Mouse (Mus musculus) liver, embryonic 14.5 days (tissue): ENCODE measurements around the gene Itgb3. TPM values are rescaled to one million over a fixed set of nuclear protein-coding genes. Genes with fewer than 3 reads are reported as not detected.

Experiments used
- ATAC-seq: fragments of 200-750 bp; cut with Nextera tagmentation; 2 replicates; pipeline ENCODE4 v1.8.0; 2017; ENCODE audit warnings: moderate number of reproducible peaks, mild to moderate bottlenecking, moderate library complexity; ENCODE audit not compliant: insufficient read depth
- DNase-seq, 3 experiments: peaks; one replicate each; pipeline ENCODE4 v3.0.0-alpha.2; 2012 to 2013; ENCODE audit warnings: low read depth in 3 of 3, low spot score in 3 of 3
- H3K27ac ChIP-seq: fragments of 300-500 bp; sonication (generic); 2 replicates; pipeline ENCODE4 v1.5.1; 2014; ENCODE audit warnings: moderate library complexity, mild to moderate bottlenecking, control low read depth, inconsistent platforms
- H3K27me3 ChIP-seq: fragments of 300-500 bp; sonication (generic); 2 replicates; pipeline ENCODE4 v1.6.1; 2014; ENCODE audit warnings: mild to moderate bottlenecking, low read length, moderate library complexity; ENCODE audit not compliant: control insufficient read depth, insufficient read depth
- H3K36me3 ChIP-seq: fragments of 300-500 bp; sonication (generic); replicated peaks from 2 replicates; pipeline ENCODE4 v1.6.1; 2014; ENCODE audit warnings: low read depth; ENCODE audit not compliant: control insufficient read depth, insufficient read depth
- H3K4me1 ChIP-seq, 2 experiments: fragments of 200-500 bp in 1 of 2; fragments of 300-500 bp in 1 of 2; sonication (generic) in 1 of 2; replicated peaks; 2 replicates each; pipeline ENCODE4 v1.6.1; 2012 to 2014; ENCODE audit warnings: antibody characterized with exemption in 1 of 2, inconsistent platforms in 1 of 2, low read length in 1 of 2; ENCODE audit not compliant: control insufficient read depth in 2 of 2, insufficient read depth in 2 of 2
- H3K4me2 ChIP-seq: fragments of 300-500 bp; sonication (generic); 2 replicates; pipeline ENCODE4 v1.6.1; 2014; ENCODE audit warnings: low read depth, mild to moderate bottlenecking, control low read depth, moderate library complexity
- H3K4me3 ChIP-seq, 2 experiments: fragments of 200-500 bp in 1 of 2; fragments of 300-500 bp in 1 of 2; sonication (generic) in 1 of 2; 2 replicates each; pipeline ENCODE4 v1.5.1; 2012 to 2014; ENCODE audit warnings: low read depth in 2 of 2, low read length in 2 of 2, mild to moderate bottlenecking in 2 of 2, control low read depth in 1 of 2, inconsistent platforms in 1 of 2, moderate library complexity in 1 of 2; ENCODE audit not compliant: insufficient read depth in 1 of 2
- H3K9ac ChIP-seq: fragments of 300-500 bp; sonication (generic); replicated peaks from 2 replicates; pipeline ENCODE4 v1.6.1; 2014; ENCODE audit warnings: mild to moderate bottlenecking, control low read depth, moderate library complexity
- H3K9me3 ChIP-seq: fragments of 300-500 bp; sonication (generic); 2 replicates; pipeline ENCODE4 v1.6.1; 2016; ENCODE audit warnings: low read length, mixed read lengths; ENCODE audit not compliant: control insufficient read depth
- CTCF ChIP-seq: IDR thresholded peaks from 2 replicates; pipeline ENCODE4 v1.5.1; 2016; ENCODE audit warnings: antibody characterized with exemption, low read depth, control low read depth
- EP300 ChIP-seq: IDR thresholded peaks from 2 replicates; pipeline ENCODE4 v1.6.1; 2016; ENCODE audit warnings: antibody characterized with exemption, low read depth
- WGBS: fragments of 180-500 bp; shearing (Covaris S2); extraction: QIAGEN DNeasy Blood & Tissue Kit; methylation state at CpG from one replicate; pipeline ENCODE4 v1.1.7; 2014; ENCODE audit not compliant: insufficient replicate concordance; 5-methylcytosine and 5-hydroxymethylcytosine counted together
- polyA plus RNA-seq, 2 experiments: library from polyadenylated mRNA; depleted of rRNA in 1 of 2; stranded (reverse) in 1 of 2; unstranded in 1 of 2; fragments of >200 nt; fragmentation: Nextera tagmentation in 1 of 2; extraction: Ambion mirVana in 1 of 2; gene quantifications; 2 replicates each; pipeline versions ENCODE4 v1.2.1 to v1.2.3; 2012 to 2014

Itgb3 gene
- polyA plus RNA-seq, 2 experiments: 5.7 to 11.2 TPM

GRCm38 (mm10) chr11:104590148-104590547 lies 17.7 kb upstream of the Itgb3 start:
- H3K4me1 ChIP-seq: no peaks in the 10 kb centered on the region; a peak in 1 of 4 replicates
- WGBS: 1% methylated on average over 8 of the region's 8 CpGs
- H3K4me3 ChIP-seq: no peak overlapping the region
- no peak overlapping the region for H3K4me2 ChIP-seq
- H3K27me3 ChIP-seq: no peaks in the 10 kb centered on the region
- no peaks in the 10 kb centered on the region for H3K36me3 ChIP-seq
- no peak overlapping the region for H3K27ac ChIP-seq
- TF ChIP-seq EP300 (no peak), CTCF (peak; percentile 96)
- DNase-seq (peak; percentile 45 to 52 (median 45)), ATAC-seq (peak; percentile 59; the same call in 1 of the 2 replicates)
- H3K9ac ChIP-seq: no peak overlapping the region
- H3K9me3 ChIP-seq: no peaks in the 10 kb centered on the region

DNA sequence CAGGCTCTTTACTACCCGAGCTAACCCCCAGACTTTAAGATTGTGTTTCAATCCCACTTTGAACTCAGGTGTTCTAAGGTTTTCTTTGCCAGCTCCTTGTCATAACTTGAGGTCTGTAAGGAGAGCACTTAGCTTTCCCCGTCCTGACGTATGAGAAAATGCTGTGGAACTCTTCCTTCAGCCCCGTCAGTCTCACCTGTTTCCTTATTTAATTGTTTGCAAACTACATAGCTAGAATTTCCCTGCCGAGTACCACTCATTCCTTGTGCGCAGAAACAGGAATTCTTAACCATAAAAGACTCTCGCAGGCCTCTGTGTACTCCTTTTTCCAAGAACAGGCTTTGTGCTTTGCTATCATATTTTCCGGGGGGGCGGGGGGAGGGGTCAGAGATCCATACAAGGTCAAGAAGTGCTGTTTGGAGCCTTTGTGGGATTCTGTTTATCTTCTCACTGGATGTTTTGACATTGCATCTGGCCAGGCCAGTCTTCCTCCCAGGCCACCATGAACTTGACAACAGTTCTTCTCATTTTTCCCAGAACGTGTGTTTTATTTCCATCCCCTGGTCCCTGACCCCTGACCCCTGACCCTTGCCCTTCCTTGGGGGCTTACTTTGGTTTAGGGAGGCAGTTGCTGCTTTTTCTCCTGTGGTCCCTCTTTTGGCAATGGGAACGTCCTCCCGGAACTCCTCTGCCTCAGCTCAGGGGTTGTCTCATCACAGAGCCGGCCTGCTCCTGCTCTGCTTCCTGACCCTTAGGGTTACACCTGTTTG lies 15.5 kb upstream of the Itgb3 start:
- no peak overlapping the region for H3K4me3 ChIP-seq
- H3K27ac ChIP-seq: no peak overlapping the region
- H3K4me2 ChIP-seq: no peak overlapping the region
- no peak for ATAC-seq
- DNase-seq: no peak
- no peaks in the 10 kb centered on the region for H3K27me3 ChIP-seq
- no peaks in the 10 kb centered on the region; a peak in 1 of 4 replicates for H3K4me1 ChIP-seq
- 61% methylated on average over 13 of the region's 13 CpGs for WGBS
- H3K36me3 ChIP-seq: no peaks in the 10 kb centered on the region
- H3K9me3 ChIP-seq: no peaks in the 10 kb centered on the region
- TF ChIP-seq EP300: no peak
- no peak for TF ChIP-seq CTCF
- no peak overlapping the region for H3K9ac ChIP-seq

- Histone ChIP-seq H3K9me3 (no peaks in the 10 kb centered on the region), H3K27me3 (no peaks in the 10 kb centered on the region), H3K9ac (no peak overlapping the region), H3K4me1 (no peaks in the 10 kb centered on the region; a peak in 1 of 4 replicates), H3K36me3 (no peaks in the 10 kb centered on the region), H3K27ac (no peak overlapping the region), H3K4me2 (no peak overlapping the region), H3K4me3 (no peak overlapping the region)
- 11% methylated on average over 10 of the region's 10 CpGs for WGBS
- no peak for TF ChIP-seq CTCF
- TF ChIP-seq EP300: no peak; the same call in 1 of the 2 replicates
- ATAC-seq: no peak
- DNase-seq: no peak
Measured at GRCm38 (mm10) chr11:104596365-104596764, 11.4 kb upstream of the Itgb3 start.

- DNase-seq: no peak
- no peaks in the 10 kb centered on the region for H3K9me3 ChIP-seq
- TF ChIP-seq EP300 (no peak), CTCF (no peak)
- H3K4me3 ChIP-seq: no peak overlapping the region
- no peak overlapping the region for H3K27ac ChIP-seq
- WGBS: 55% methylated on average over 13 of the region's 13 CpGs
- no peaks in the 10 kb centered on the region; a peak in 1 of 4 replicates for H3K4me1 ChIP-seq
- no peaks in the 10 kb centered on the region for H3K27me3 ChIP-seq
- no peak overlapping the region for H3K4me2 ChIP-seq
- H3K9ac ChIP-seq: no peak overlapping the region
- no peak for ATAC-seq
- no peaks in the 10 kb centered on the region for H3K36me3 ChIP-seq
Measured at GRCm38 (mm10) chr11:104599265-104599945, 8.4 kb upstream of the Itgb3 start.

DNA sequence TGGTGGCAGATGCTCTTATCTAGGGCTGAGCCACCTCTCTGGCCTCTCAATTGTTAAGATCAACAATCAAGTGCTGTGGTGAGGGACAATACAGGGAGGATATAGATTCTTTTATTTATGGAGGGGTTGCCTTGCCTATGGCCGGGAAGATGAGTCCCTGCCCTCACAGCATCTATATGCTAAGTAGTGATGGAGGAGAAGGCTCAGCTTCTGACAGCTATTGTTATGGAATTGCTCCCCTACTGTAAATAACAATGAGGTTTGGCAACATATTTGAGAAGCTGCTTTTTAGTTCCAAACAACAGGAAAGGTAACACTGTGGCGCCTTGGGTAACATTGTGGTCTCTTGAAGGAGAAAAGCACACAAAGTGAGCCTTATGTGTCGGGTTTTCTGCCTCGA lies 7.1 kb upstream of the Itgb3 start:
- no peak for ATAC-seq
- no peak overlapping the region for H3K27ac ChIP-seq
- H3K4me2 ChIP-seq: no peak overlapping the region
- no peak overlapping the region for H3K4me3 ChIP-seq
- H3K27me3 ChIP-seq: no peaks in the 10 kb centered on the region
- H3K36me3 ChIP-seq: no peaks in the 10 kb centered on the region
- WGBS: 54% methylated on average over 4 of the region's 4 CpGs
- H3K9ac ChIP-seq: no peak overlapping the region
- no peaks in the 10 kb centered on the region for H3K9me3 ChIP-seq
- no peak for DNase-seq
- H3K4me1 ChIP-seq: no peaks in the 10 kb centered on the region
- TF ChIP-seq CTCF (no peak), EP300 (no peak)
